Mouse (Mus musculus): ENCODE measurements around the gene Hes5.

The Hes5 gene

DNA sequence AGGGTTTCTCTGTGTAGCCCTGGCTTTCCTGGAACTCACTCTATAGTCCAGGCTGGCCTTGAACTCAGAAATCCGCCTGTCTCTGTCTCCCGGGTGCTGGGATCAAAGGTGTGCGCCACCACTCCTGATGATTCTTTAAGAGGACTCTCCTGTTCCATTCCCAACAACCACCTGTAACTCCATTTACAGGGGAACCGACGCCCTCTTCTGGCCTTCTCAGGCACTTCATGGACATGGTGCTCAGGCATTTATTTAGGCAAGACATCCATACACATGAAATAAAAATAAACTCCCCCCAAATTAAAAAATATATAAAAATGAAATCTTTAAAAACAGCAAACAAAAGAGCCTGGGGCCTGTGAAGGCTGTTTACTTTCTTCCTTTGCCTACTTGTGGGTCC, 6.5 kb downstream of the Hes5 start:
- peak; percentile 55 for DNase-seq

GRCm38 (mm10) chr4:154972546-154972945, 11.8 kb downstream of the Hes5 start:
- DNase-seq = no peak

GRCm38 (mm10) chr4:154974163-154974611, 13.5 kb downstream of the Hes5 start:
- DNase-seq = peak; percentile 45

DNA sequence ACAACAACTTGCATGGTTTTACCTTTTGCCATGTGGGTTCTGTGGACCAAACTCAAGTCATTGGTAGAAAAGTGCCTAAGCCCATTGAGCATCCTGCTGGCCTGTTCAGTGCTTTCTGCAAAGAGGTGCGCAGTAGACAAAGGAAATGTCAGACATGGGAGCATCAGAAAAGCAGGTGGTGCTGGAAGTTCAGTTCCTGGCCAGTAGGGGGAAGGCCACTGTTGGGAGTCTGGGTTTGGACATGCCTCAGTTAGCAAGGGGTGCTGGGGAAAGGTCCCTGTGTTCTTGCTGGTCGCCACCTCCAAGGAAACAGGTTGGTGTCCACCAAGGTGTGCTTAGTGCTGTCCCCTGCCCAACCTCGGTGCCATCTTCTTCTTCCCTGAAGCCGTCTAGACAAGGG, 19.4 kb downstream of the Hes5 start:
- no peak for DNase-seq

- DNase-seq = no peak
Measured at GRCm38 (mm10) chr4:154981076-154981475, 20.4 kb downstream of the Hes5 start.

- DNase-seq = peak; percentile 68
Measured at GRCm38 (mm10) chr4:154981530-154981929, 20.8 kb downstream of the Hes5 start.

GRCm38 (mm10) chr4:154982247-154983120, 21.8 kb downstream of the Hes5 start:
- DNase-seq = no peak

DNA sequence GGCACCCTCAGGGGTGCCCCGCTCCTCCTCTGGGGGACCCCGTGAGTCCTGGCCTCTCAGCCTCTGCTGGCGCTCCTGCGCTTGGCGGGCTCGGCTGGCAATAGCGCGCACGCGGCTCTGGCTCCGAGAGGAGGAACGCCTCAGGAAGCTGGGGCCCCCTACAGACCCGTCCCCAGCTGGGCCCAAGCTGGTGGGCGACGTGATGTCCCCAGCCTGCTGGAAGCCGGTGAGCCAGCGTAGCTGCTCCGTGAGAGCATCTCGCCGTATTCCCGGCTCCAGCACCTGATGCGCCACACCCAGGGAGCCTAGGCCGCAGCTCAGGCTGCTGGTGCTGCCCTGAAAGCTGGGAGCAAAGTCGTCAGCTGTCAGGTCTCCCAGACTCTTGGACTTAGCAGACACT, 23.0 kb downstream of the Hes5 start:
- no peak for DNase-seq

DNA sequence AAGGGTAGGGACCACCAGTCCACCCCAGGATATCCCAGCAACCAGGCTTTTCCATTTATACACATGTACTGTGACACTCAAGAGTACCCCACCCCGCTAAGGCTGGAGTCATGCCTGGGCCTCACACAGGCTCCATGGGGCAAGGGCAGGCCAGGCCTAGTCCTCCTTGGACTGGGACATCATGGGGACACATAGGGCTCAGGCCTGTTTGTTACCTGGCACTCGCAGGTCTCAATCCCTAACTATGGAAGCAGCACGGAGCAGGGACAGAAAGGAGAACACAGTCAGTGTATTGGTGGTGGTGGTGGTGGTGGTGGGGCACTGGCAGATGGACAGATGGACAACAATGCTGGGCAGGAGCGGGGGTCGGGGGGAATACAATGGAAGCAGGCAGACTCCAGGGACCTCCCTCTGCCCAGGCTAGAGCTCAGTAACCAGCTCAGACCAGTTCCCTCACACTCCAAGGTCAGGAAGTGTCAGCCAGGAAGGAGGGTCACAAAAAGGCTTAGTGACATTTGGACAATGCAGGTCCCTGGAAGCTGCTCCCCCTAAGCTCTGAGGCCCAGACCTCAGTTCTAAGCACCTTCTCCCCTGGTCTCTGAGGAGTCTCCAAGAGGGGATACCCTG, 24.5 kb downstream of the Hes5 start:
- DNase-seq = no peak

DNA sequence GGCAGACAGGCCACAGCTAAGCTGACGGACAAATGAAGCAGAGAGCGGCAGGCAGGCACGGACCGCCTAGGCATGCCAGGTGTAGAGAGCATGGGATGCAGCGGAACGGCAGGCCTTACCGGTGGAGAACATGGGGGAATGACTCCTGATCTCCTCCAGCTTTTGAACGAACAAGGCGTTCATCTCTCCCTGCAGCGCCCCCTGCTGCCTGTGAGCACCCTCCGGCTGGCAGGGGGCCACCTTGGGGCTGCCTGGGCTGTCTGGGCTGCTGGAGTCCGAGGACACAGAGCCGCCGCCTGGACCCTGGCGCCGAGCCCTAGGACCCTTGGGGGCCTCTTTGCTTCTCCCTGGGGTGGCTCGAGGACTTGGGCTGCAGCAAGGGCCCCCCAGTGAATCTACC, 25.4 kb downstream of the Hes5 start:
- peak; percentile 80 for DNase-seq

- DNase-seq = no peak
Measured at GRCm38 (mm10) chr4:154986750-154987149, 26.0 kb downstream of the Hes5 start.

DNA sequence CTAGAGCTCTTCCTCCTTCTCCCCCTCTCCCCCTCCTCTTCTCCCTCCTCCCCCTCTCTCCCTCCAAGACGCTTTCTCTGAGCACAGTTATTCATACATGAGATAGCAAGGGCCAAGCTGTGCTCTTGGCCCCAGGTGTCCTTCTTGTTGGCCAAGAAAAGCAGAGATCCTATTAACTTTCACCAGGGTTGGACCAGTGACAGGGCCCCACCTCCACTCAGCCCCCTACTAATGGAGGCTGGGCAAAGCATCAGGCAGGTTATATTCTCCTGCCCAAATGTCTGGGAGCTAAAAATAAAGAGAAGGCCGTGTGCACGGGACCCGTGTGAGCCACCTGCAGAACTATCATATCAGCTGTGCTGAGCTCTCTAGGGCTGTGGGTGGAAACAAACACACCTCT, 34.2 kb downstream of the Hes5 start:
- no peak for DNase-seq

DNA sequence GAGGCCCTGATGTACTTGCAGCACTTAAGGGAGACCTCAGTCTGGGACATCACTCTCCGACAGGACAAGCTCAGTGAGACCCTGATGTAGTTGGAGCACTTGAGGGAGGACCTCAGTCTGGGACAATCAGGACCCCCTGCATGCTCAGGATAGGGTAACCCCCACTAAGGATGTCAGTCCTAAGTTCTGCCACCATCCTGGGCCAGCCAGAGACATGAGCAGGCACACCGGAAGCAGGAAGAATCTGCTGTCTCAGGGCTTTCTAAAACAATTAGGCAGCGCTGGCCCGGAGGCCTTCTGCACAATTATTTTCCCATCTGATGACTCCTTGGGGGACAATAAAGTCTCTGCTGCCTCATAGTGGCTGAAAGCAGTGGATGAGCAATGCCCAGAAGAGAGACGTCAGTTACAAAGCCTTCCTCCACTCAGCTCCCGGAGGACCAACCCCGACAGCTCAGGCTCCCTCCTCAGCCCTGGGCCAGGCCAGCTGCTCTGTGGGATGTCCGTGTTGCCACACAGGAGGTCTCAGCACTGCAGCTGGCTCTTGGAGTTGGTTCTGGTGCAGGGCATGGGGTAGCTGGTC, 35.9 kb downstream of the Hes5 start:
- peak; percentile 58 for DNase-seq

DNA sequence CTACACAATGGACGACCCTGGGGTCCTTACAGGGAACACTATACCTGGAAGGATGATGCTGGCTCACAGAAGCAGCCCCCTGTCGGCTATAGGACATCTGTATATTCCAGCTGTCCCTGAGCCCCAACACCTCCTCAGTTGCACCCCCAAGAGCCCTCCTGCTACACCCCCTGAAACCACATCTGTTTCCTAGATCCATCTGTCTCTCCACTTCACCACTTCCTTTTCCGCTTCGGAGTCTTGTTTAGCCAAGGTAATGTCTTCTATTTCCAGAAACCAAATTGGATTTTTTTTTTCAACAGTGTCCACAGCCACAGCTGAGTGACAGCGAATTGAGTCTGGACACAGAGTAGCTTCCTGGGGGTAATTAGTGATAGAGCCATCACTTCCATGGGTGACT, 38.7 kb downstream of the Hes5 start:
- no peak for DNase-seq

GRCm38 (mm10) chr4:155005278-155005677, 44.6 kb downstream of the Hes5 start:
- DNase-seq = no peak

- no peak for DNase-seq
Measured at GRCm38 (mm10) chr4:155006296-155006695, 45.6 kb downstream of the Hes5 start.

GRCm38 (mm10) chr4:155007641-155008040, 46.9 kb downstream of the Hes5 start:
- no peak for DNase-seq

GRCm38 (mm10) chr4:155008075-155008474, 47.4 kb downstream of the Hes5 start:
- no peak for DNase-seq

DNA sequence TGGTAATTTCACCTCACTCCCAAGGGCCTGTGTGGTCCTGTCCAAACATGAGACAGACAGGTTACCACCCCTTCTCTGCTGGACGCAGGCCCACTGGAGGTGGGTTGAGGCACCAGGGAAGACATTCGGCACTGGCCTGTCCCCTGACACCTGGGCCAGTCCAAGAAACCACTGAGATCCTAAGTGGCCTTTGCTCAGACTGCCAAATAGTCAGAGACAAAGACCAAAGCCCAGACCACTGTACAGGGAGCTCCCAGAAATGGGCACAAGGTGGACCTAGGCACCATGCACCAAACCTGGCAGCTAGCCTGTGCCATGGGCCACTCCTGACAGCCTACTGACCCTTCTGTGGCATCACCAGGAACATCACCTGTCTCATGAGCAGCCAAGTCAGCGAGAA, 48.5 kb downstream of the Hes5 start:
- DNase-seq = no peak

DNA sequence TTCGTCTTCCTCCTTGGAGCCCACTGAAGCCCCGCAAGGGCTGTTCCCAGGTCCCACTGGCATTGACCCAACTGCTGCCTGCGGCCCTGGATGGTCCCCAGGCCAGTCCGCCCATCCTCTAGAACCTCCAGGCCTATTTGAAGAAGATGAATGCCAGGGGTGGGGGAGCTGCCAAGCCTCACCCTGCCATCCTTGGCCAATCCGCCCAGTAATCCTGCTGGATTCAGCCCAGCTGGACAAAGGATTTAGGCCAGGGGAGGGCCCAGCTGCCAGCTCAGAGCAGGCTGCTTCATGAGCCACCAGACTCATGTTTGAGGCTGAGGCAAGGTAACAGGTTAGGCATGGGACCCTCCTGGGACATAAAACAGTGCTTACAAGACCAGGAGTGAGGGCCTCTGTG, 50.1 kb downstream of the Hes5 start:
- no peak for DNase-seq

DNA sequence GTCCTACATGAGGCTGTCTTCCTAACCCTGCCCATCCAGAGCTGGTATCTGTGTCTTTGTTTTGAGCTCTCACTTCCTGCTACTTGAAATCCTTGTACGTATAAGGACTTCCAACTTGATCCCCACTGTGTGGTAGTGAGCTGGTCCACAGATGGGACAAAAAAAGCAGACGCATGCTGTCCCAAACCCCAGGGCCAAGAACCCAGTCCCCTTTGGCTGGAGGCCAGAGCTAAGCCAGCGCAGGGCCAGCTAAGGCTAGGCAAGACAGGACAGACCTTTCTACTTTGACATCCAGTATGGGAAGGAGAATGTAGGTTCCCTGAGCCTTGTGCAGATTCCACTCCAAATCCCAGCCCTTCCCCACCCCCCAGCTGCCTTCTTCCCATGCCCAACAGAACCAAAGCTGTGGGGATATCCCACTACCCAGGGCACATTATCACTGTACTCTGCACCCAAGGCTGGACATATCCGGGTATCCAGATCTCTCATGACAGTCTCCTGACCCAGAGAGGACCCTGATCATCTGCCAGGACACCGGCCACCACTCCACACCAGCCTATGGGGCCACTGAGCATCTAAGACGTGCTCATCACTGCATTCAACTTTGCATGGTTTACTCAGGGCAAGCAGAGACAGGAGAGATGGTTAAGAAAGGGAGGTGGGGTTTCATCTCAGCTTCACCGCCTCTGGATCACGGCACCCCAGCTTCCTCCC, 50.7 kb downstream of the Hes5 start:
- no peak for DNase-seq
